Mouse (Mus musculus): ENCODE measurements around the gene Hmgcr.
A peak's percentile ranks its signal among the peaks of the same experiment; 100 is the strongest.

The Hmgcr gene

GRCm38 (mm10) chr13:96670406-96671077 lies at the start of gene Hmgcr:
Hmgcr (minus strand) TSS chr13:96670936.
- peak; percentile 94 for DNase-seq (ENCODE audit: low spot score)

GRCm38 (mm10) chr13:96720003-96720402 lies 49.3 kb upstream of the Hmgcr start:
- no peak for DNase-seq (ENCODE audit: low spot score)

DNA sequence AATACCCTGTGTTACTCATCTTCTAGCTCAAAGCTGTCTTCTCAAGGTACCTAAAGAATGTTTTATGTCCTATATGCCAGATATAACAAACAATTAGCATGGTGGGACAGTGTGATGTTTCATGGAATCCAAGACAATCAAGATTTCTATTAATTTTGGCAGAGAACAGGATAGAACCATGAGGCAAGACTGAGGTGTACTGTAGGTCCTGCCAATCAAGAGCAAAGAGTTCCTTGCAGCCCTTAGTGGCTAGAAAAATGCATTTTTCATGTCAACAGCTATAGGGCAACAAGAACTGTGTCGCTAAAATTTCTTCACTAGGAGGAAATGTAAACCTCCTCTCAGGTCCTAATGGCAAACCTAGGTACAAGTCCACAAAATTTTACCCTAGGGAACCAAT lies 47.1 kb upstream of the Hmgcr start:
- no peak for DNase-seq (ENCODE audit: low spot score)

- DNase-seq (ENCODE audit: low spot score) = no peak
These were observed 45.6 kb upstream of the Hmgcr start for GRCm38 (mm10) chr13:96716311-96716710.

DNA sequence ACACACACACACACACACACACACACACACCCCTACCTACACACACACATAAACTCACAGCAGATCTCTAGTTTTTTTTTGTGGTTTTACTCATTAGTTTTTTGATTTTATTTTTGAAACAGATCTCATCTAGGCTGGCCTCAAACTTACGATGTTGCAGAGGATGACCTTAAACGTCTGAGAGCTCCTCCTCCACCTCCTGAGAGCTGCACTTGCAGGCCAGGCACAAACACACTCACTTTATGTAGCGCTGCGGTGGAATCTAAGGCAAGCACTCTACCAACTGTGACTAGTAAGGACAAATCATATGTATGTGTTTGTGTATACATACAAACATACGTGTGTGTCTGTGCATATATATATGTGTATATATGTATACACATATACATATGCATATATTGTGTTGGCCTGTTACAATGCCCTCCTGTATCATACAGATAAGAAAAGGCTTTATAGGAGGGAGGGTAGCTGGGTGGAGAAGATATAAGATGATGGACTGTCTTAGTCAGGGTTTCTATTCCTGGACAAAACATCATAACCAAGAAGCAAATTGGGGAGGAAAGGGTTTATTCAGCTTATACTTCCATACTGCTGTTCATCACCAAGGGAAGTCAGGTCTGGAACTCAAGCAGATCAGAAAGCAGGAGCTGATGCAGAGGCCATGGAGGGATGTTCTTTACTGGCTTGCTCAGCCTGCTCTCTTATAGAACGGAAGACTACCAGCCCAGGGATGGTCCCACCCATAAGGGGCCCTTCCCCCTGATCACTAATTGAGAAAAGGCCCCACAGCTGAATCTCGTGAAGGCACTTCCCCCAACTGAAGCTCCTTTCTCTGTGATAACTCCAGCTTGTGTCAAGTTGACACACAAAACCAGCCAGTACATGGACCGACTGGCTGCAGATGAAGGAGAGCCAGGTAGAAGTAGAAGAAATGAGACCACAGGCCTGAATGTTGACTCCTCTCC lies 38.8 kb upstream of the Hmgcr start:
- DNase-seq (ENCODE audit: low spot score) = no peak

- no peak for DNase-seq (ENCODE audit: low spot score)
These were observed 32.0 kb upstream of the Hmgcr start for GRCm38 (mm10) chr13:96702567-96703278.

GRCm38 (mm10) chr13:96697805-96698586 lies 27.3 kb upstream of the Hmgcr start:
- peak; percentile 88 for DNase-seq (ENCODE audit: low spot score)

GRCm38 (mm10) chr13:96695428-96695827 lies 24.7 kb upstream of the Hmgcr start:
- no peak for DNase-seq (ENCODE audit: low spot score)

- DNase-seq (ENCODE audit: low spot score) = no peak
These were observed 19.2 kb upstream of the Hmgcr start for GRCm38 (mm10) chr13:96689901-96690300.

GRCm38 (mm10) chr13:96687261-96687660 lies 16.5 kb upstream of the Hmgcr start:
- no peak for DNase-seq (ENCODE audit: low spot score)

DNA sequence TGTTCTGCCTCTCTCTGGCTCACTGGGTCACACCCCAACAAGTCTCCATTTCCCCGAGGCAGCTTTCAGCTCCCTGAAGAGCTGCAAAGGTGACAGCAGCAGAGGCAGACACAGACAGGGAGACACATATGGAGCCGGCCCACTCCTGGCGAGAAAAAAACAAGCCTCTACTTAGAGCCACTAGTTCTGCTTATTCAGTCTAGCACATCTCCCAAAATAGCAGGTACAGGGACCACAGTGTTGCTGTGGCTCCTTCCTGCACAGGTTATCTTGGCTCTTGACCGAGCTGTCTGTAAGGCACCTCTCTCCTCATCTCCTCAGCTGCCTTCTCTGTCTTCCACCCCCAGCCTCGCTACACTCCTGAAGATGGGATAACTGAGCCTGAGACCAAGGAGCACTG lies 14.0 kb upstream of the Hmgcr start:
- no peak for DNase-seq (ENCODE audit: low spot score)

GRCm38 (mm10) chr13:96681088-96681620 lies 10.4 kb upstream of the Hmgcr start:
- DNase-seq (ENCODE audit: low spot score) = no peak

GRCm38 (mm10) chr13:96680163-96681087 lies 9.7 kb upstream of the Hmgcr start:
- DNase-seq (ENCODE audit: low spot score) = no peak

- no peak for DNase-seq (ENCODE audit: low spot score)
These were observed 7.9 kb upstream of the Hmgcr start for GRCm38 (mm10) chr13:96678616-96679015.

GRCm38 (mm10) chr13:96677071-96677470 lies 6.3 kb upstream of the Hmgcr start:
- DNase-seq (ENCODE audit: low spot score) = no peak

DNA sequence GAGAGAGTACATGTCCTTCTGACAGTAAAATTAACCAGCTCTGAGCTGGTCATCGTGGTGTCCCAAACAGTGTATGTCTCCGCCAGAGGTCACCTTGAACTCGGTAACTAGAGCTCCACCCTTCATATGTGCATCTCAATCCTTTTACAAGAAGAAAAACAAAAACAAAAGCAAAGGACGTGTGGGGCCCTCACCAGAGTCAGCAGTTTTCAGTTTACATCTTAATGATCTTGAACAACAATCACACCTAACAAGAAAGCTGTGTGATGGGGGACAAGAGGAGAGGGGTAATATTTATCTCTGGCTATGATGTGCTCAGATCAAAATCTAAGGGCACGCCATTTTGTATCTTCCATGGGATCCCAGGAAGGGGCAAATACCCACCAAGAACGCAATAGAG lies 5.0 kb upstream of the Hmgcr start:
- DNase-seq (ENCODE audit: low spot score) = no peak

DNA sequence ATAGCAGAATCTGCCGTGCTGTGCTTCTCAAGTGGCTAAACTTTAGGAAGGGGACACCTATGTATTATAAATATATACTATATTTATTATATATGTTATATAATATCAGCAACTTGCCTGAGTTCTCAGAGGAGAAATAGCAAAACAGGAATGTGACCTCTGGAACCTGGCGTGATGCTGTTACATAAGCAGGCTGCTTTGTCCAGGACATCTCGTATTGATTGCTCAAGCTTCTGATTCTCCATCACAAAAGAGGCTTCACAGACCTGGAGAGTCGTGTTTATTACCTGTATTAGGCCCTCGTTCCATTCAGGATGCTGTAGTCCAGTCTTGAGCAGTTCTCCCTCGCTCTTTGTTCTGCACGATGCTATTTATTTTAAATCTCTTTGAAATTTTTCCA lies 3.1 kb upstream of the Hmgcr start:
- DNase-seq (ENCODE audit: low spot score) = no peak

- DNase-seq (ENCODE audit: low spot score) = peak; percentile 20
These were observed 1.5 kb upstream of the Hmgcr start for GRCm38 (mm10) chr13:96672276-96672675.

- DNase-seq (ENCODE audit: low spot score) = no peak
These were observed 1.1 kb upstream of the Hmgcr start for GRCm38 (mm10) chr13:96671906-96672234.

GRCm38 (mm10) chr13:96671078-96671905 lies 556 bp upstream of the Hmgcr start:
- DNase-seq (ENCODE audit: low spot score) = peak; percentile 43
